Mouse (Mus musculus) forebrain, embryonic 11.5 days (tissue): ENCODE measurements around the gene Plekhm1. TPM values are rescaled to one million over a fixed set of nuclear protein-coding genes. Genes with fewer than 3 reads are reported as not detected.
A peak's percentile ranks its signal among the peaks of the same experiment; 100 is the strongest.

Experiments used
- ATAC-seq: fragments of 200-750 bp; cut with Nextera tagmentation; replicated peaks from 2 replicates; pipeline ENCODE4 v1.8.0; 2017; ENCODE audit warnings: moderate TSS enrichment; ENCODE audit not compliant: low FRiP score
- DNase-seq: peaks from one replicate; pipeline ENCODE4 v3.0.0-alpha.2; 2017; ENCODE audit warnings: low spot score
- H3K27ac ChIP-seq: fragments of 300-500 bp; sonication (generic); 2 replicates; pipeline ENCODE4 v1.5.1; 2014; ENCODE audit warnings: low read depth, low read length
- H3K27me3 ChIP-seq: fragments of 300-500 bp; sonication (generic); 2 replicates; pipeline ENCODE4 v1.6.1; 2014; ENCODE audit warnings: mild to moderate bottlenecking, low read length, mixed read lengths; ENCODE audit not compliant: control insufficient read depth, insufficient read depth
- H3K36me3 ChIP-seq: fragments of 300-500 bp; sonication (generic); 2 replicates; pipeline ENCODE4 v1.6.1; 2014; ENCODE audit warnings: mild to moderate bottlenecking, low read length, moderate library complexity, mixed read lengths; ENCODE audit not compliant: control insufficient read depth, insufficient read depth
- H3K4me1 ChIP-seq: fragments of 300-500 bp; sonication (generic); replicated peaks from 2 replicates; pipeline ENCODE4 v1.6.1; 2014; ENCODE audit warnings: low read length, mixed read lengths; ENCODE audit not compliant: control insufficient read depth, insufficient read depth
- H3K4me2 ChIP-seq: fragments of 300-500 bp; sonication (generic); 2 replicates; pipeline ENCODE4 v1.6.1; 2014; ENCODE audit warnings: low read depth, mild to moderate bottlenecking, low read length, moderate library complexity, mixed read lengths; ENCODE audit not compliant: severe bottlenecking
- H3K4me3 ChIP-seq: fragments of 300-500 bp; sonication (generic); 2 replicates; pipeline ENCODE4 v1.5.1; 2014; ENCODE audit warnings: low read depth, low read length
- H3K9ac ChIP-seq: fragments of 300-500 bp; sonication (generic); 2 replicates; pipeline ENCODE4 v1.6.1; 2014; ENCODE audit warnings: low read length
- H3K9me3 ChIP-seq: fragments of 300-500 bp; sonication (generic); 2 replicates; pipeline ENCODE4 v1.6.1; 2016; ENCODE audit warnings: low read length, mixed read lengths; ENCODE audit not compliant: control insufficient read depth
- WGBS: fragments of 180-500 bp; shearing (Covaris S2); extraction: QIAGEN DNeasy Blood & Tissue Kit; methylation state at CpG from one replicate; pipeline ENCODE4 v1.1.7; 2014; 5-methylcytosine and 5-hydroxymethylcytosine counted together
- polyA plus RNA-seq: library from polyadenylated mRNA; unstranded; fragments of >200 nt; fragmentation: Nextera tagmentation; extraction: Ambion mirVana; gene quantifications from 2 replicates; pipeline ENCODE4 v1.2.1, GENCODE M21; 2014

Plekhm1 gene
- polyA plus RNA-seq, 1 experiment from 2014 or later: 11.3 TPM

- Histone ChIP-seq H3K9ac (no peak overlapping the region), H3K4me2 (no peak overlapping the region), H3K36me3 (no peaks in the 10 kb centered on the region), H3K9me3 (no peaks in the 10 kb centered on the region), H3K27ac (no peak overlapping the region), H3K4me1 (peaks cover 6% of the 10 kb centered on the region; the same call in 1 of the 2 replicates), H3K27me3 (peaks cover 11% of the 10 kb centered on the region), H3K4me3 (no peak overlapping the region)
- ATAC-seq (no peak), DNase-seq (peak; percentile 68)
- WGBS: 32% methylated on average over 11 of the region's 11 CpGs
Measured at GRCm38 (mm10) chr11:103355251-103355650, 57.2 kb downstream of the Plekhm1 start.

DNA sequence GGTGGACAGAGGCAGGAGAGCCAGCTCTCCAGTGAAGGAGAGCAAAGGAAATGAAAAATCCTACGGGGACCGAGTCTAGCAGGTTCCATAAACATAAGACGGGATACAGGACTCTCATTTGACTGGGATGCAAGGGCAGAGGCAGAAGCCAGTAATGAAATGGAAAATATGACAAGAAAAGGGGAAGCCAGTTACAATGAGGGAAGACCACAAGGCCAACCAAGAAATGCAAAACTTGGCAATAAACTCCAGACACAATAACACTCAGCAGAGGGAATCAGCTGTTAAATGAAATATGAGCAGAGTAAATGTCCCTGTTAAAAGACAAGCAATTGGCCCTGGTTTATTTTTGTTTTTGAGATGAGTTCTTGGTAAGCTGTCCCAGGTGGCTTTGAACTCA, 58.5 kb downstream of the Plekhm1 start:
- H3K27ac ChIP-seq: no peak overlapping the region
- H3K9me3 ChIP-seq: no peaks in the 10 kb centered on the region; the same call in 1 of the 2 replicates
- no peak overlapping the region for H3K9ac ChIP-seq
- H3K27me3 ChIP-seq: peaks cover 3% of the 10 kb centered on the region
- ATAC-seq: no peak
- peaks cover 3% of the 10 kb centered on the region; the same call in 1 of the 2 replicates for H3K4me1 ChIP-seq
- H3K36me3 ChIP-seq: no peaks in the 10 kb centered on the region
- no peak for DNase-seq
- H3K4me3 ChIP-seq: no peak overlapping the region
- H3K4me2 ChIP-seq: no peak overlapping the region
- 83% methylated on average over 3 of the region's 3 CpGs for WGBS

DNA sequence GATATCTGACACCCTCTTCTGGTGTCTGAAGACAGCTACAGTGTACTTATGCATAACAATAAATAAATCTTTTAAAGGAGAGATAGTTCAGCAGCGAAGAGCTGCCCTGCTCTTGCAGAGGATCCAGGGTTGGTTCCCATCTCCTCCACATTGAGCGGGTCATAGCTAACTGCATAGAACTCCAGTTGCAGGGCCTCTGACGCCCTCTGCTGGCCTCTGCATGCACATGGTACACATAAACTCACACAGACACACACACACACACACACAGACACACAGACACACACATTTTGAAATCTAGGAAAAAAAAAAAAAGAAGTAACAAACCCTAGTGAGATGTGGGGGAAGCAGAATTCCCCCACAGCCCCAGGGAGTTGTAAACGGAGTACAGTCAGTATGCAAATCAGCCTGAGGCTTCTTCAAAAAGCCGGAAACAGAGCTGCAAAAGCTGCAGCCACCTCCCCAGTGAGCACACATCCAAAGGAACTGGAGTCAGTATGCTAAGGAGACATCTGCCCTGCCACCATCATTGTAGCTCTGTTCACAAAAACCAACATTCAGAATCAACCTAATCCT, 60.2 kb downstream of the Plekhm1 start:
- DNase-seq: no peak
- Histone ChIP-seq H3K9me3 (no peaks in the 10 kb centered on the region; the same call in 1 of the 2 replicates), H3K9ac (no peak overlapping the region), H3K27me3 (no peaks in the 10 kb centered on the region; the same call in none of the 2 replicates), H3K27ac (no peak overlapping the region), H3K4me3 (no peak overlapping the region), H3K4me1 (peaks cover 3% of the 10 kb centered on the region; the same call in 1 of the 2 replicates), H3K36me3 (no peaks in the 10 kb centered on the region), H3K4me2 (no peak overlapping the region)
- no peak for ATAC-seq
- WGBS: 80% methylated on average over 5 of the region's 5 CpGs

GRCm38 (mm10) chr11:103350711-103351315, 61.7 kb downstream of the Plekhm1 start:
- no peaks in the 10 kb centered on the region; the same call in 1 of the 2 replicates for H3K27me3 ChIP-seq
- H3K4me1 ChIP-seq: peaks cover 2% of the 10 kb centered on the region; the same call in 1 of the 2 replicates
- no peaks in the 10 kb centered on the region; the same call in 1 of the 2 replicates for H3K9me3 ChIP-seq
- DNase-seq (no peak), ATAC-seq (no peak)
- no peak overlapping the region for H3K4me3 ChIP-seq
- H3K36me3 ChIP-seq: no peaks in the 10 kb centered on the region
- H3K9ac ChIP-seq: no peak overlapping the region
- no peak overlapping the region for H3K4me2 ChIP-seq
- 92% methylated on average over 12 of the region's 12 CpGs for WGBS
- no peak overlapping the region for H3K27ac ChIP-seq

GRCm38 (mm10) chr11:103349699-103350098, 62.8 kb downstream of the Plekhm1 start:
- ATAC-seq: no peak
- WGBS: 70% methylated on average over 2 of the region's 2 CpGs

GRCm38 (mm10) chr11:103346657-103347056, 65.8 kb downstream of the Plekhm1 start:
- Histone ChIP-seq H3K4me3 (no peak overlapping the region), H3K4me2 (no peak overlapping the region), H3K9ac (no peak overlapping the region), H3K36me3 (no peaks in the 10 kb centered on the region), H3K27ac (no peak overlapping the region), H3K27me3 (no peaks in the 10 kb centered on the region), H3K9me3 (no peaks in the 10 kb centered on the region; the same call in 1 of the 2 replicates), H3K4me1 (no peaks in the 10 kb centered on the region)
- ATAC-seq (no peak), DNase-seq (no peak)
- WGBS: 57% methylated on average over 5 of the region's 5 CpGs

More at GRCm38 (mm10) chr11:103349699-103350098, 62.8 kb downstream of the Plekhm1 start:
- H3K4me3 ChIP-seq: no peak overlapping the region
- no peaks in the 10 kb centered on the region for H3K4me1 ChIP-seq
- H3K36me3 ChIP-seq: no peaks in the 10 kb centered on the region
- H3K27me3 ChIP-seq: no peaks in the 10 kb centered on the region
- H3K9ac ChIP-seq: no peak overlapping the region
- H3K4me2 ChIP-seq: no peak overlapping the region
- H3K9me3 ChIP-seq: no peaks in the 10 kb centered on the region; the same call in 1 of the 2 replicates
- no peak for DNase-seq
- no peak overlapping the region for H3K27ac ChIP-seq

DNA sequence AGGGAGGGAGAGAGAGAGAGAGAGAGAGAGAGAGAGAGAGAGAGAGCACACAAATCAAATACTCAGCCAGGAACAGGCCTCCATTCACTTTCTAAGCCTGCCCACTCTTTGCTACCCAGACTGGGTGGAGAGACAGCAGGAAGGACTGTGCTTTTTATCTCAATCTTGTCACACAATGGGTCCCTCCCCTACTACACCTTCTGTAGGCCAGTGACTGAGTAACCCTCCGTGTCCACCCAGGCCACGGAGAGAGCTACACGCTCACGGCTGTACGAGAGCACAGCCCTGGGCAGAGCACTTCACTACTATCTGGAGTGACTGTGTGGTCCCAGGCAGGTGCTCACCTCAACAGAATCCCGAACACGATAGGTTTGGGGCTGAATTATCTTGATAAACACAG, 66.3 kb downstream of the Plekhm1 start:
- Histone ChIP-seq H3K36me3 (no peaks in the 10 kb centered on the region), H3K4me3 (no peak overlapping the region), H3K4me1 (no peaks in the 10 kb centered on the region), H3K4me2 (no peak overlapping the region), H3K27me3 (no peaks in the 10 kb centered on the region), H3K9me3 (no peaks in the 10 kb centered on the region; the same call in 1 of the 2 replicates), H3K27ac (no peak overlapping the region), H3K9ac (no peak overlapping the region)
- ATAC-seq (no peak), DNase-seq (no peak)
- 86% methylated on average over 7 of the region's 7 CpGs for WGBS

GRCm38 (mm10) chr11:103345408-103346091, 66.9 kb downstream of the Plekhm1 start:
- H3K9me3 ChIP-seq: no peaks in the 10 kb centered on the region; the same call in 1 of the 2 replicates
- DNase-seq (no peak), ATAC-seq (no peak)
- no peak overlapping the region for H3K9ac ChIP-seq
- H3K27me3 ChIP-seq: no peaks in the 10 kb centered on the region
- no peak overlapping the region for H3K4me2 ChIP-seq
- WGBS: 86% methylated on average over 7 of the region's 7 CpGs
- no peaks in the 10 kb centered on the region for H3K4me1 ChIP-seq
- no peak overlapping the region for H3K27ac ChIP-seq
- no peak overlapping the region for H3K4me3 ChIP-seq
- no peaks in the 10 kb centered on the region for H3K36me3 ChIP-seq
